Mouse (Mus musculus) right cerebral cortex, postnatal 10 days (tissue): Measurements from ENCODE around the gene Nhsl2.
"Not testable (repeated sequence)": the region's sequence is repeated elsewhere in the genome, so short reads cannot be mapped to it uniquely, and the experiment has no call there.

Source experiments
- DNase-seq, 2 experiments: peaks; one replicate each; pipeline ENCODE4 v3.0.0; 2021; ENCODE audit warnings: low spot score in 2 of 2

Nhsl2 gene

DNA sequence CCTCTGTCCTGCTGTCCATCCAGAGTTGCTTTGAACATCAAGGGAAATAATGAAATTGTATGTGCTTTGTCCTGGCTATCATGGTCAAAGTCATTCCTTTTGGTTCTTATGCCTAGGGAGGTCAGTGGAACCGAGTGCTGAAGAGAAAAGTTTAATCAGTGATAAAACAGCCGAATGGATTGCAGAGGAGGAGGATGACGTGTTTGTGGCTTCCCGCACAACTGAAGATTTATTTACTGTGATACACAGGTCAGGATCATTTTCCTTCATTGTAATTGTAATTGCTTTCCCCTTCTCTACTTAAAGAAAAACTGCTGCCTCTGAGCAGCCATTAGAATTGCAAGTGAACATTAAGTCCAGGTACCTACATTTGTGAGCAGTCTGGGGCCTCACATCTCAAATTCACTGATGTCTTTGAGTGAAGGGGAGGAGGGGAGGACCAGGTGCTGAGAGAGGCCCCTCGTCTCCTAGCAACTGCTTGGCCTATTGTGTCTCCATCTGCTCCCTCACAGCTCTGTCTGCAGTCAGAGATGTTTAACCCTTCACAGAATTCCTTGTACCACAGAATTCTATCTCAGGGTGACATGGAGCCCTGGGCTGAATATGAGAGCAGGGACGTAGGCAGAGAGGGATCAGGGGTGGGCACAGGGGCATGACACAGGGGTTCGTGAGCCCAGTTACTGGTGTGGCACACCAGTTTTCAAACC is 232.5 kb downstream of the Nhsl2 start:
- DNase-seq, result peak in 1 of 2 experiments; percentile 46

DNA sequence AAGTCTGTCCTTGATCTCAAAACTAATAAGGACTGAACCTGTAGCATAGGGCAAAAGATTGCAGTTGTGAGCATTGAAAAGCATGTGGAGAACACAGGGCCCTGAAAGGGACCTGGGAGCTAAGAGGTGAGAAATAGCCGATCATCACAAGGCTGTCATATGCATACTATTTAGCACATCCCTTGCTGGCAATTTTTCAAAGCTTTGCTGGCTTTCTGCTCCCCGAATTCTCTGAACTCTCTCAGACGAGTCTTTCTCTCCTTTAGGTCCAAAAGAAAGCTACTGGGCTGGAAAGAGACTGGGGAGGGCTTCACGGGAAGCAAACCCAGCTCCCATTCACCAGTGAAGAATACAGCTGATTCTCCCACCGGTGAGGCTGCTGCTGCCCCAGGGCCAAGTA is 233.2 kb downstream of the Nhsl2 start:
- DNase-seq, result no peak

DNA sequence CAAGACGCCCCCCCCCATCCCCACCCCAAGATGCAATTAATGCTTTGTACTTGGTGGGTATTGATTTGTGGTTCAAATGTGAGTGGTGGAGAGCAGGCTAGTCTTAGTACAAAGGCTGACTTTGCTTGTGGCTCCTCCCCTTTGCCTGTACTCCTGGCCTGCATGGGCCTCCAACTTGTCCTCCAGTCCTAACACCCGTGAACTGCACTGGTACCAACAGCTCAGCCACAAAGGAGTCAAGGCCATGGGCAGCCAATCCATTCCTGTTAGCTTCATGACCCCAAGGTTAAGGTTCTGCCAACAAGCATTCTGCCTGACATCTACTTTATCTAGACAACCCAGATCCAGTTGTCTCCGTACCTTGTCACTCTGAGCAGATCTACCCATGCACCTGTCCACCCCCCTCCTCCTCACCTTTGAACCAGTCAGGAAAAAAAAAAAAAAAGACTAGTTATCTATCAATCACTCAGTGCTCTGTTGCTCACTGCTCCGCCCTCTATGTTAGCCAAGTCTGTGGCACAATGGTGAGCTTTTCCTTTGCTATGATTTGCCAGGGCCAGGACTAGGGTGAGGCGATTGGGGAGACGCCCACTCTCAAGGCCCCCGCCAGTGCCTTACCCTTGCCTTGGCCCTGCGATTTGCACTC is 236.7 kb downstream of the Nhsl2 start:
- DNase-seq, result no peak

DNA sequence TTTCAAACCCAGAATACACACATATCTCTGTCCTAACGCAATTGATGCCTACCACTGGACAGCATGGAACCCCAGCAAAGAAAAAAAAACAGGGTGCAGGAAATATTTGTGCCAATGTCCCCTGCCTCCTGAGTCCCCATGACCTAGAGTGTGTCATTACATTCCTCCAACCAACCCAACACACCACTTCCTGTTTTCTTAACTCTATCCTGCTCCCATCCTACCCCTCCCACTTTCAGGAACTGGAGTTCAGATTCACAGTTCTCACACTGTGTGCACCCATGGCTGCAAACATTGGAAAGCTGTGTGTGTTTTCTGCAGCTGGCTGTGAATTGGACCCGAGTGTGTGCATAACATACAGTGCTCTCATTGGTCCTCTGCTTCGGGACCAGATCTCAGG is 241.4 kb downstream of the Nhsl2 start:
- no peak for DNase-seq

DNA sequence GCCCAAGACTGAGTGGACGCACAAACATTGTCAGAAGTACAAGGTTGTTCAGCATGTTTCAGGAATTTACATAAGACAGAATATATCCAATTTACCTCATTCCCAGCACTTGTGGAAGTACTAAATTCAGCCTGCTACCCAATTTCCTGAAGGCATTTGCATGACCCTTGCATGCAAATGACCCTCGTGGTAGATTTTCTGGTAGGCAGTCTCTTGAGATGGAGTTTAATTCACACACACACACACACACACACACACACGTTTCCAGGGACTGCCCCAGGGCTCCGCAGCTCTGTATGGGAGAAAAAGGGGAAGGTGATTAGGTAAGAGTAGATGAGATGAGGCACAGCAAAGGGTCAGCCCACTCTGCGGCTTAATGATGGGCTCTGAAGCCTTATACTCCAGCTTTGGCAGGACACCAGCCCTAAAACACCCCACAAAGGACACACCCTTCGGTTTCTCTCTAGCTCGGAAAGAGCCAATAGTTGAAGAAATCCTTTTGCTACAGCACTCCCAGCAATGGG is 245.3 kb downstream of the Nhsl2 start:
- DNase-seq, result no peak

DNA sequence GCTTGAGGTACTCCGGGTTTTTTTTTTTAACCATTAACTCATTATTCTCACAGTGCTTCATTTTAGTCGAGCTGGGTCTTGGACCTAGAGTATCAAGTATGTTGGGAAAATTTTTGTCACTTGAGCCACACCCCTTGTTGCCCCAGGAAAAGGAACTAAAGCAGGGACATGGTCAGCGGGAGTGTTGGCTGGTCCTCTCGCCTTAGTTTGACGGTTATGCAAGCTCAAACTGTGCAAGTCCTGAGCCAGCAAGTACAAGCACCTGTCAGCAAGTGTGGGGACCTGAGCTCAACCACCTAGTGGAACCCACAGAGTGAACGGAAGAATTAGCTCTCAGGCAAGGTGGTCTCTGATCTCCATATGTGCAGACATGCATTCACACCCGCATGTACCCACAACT is 252.7 kb downstream of the Nhsl2 start:
- DNase-seq, result no peak

DNA sequence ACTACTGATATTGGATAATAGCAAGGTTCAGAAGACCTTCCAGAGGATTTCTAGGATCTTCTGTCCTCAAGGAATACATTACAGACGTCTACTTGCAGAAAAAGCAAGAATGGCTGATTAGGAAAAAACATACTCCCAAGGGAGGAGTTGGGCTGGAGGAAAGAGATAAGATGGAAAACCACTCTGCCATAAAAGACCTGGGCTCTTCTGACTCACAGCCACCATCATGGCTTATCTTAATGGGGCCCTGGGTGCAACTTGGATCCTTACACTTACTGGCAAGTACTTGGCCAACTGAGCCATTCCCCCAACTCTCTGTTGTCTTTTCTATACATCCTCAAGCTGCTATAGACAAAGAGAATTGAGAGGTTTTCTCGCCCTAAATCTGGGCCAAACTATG is 254.6 kb downstream of the Nhsl2 start:
- not testable (repeated sequence) for DNase-seq

DNA sequence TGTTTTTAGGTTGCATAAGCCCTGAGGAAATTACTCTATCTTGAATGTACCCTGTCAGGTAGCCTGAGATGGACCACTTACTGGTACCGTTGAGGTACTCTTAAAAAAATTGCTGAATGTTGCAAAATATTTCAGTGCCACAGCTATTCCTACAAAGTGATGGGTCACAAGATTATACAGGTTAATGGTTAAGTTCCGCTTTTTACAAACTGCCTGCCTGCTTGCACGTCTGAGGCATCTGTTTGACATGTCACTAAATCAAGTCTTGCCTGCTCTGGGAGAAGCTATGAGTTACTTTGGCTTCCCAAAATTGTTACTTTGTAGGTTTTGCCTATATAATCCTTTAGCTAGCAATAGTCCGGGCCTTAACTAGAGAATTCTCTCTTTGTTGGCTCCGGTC is 260.2 kb downstream of the Nhsl2 start:
- not testable (repeated sequence) for DNase-seq

DNA sequence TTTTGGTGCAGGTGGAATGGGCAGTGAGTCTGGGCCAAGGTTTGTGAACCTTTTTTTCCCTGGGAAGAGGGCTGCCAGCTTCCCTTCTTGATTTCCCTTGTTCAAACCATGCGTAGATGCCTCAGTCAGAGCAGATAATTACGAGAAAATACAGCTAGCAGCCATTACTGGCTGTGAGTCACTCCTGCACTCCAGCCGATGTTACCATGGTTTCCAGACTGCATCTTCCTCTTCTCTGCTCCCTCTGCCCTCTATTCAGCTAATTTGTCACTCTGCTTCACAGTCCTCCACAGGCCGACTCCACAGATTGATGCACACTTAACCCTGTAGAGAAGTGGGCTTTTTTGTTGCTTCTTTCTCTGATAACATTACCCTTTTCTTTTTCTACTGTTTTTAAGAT is 266.5 kb downstream of the Nhsl2 start:
- peak in 1 of 2 experiments; percentile 37 for DNase-seq

DNA sequence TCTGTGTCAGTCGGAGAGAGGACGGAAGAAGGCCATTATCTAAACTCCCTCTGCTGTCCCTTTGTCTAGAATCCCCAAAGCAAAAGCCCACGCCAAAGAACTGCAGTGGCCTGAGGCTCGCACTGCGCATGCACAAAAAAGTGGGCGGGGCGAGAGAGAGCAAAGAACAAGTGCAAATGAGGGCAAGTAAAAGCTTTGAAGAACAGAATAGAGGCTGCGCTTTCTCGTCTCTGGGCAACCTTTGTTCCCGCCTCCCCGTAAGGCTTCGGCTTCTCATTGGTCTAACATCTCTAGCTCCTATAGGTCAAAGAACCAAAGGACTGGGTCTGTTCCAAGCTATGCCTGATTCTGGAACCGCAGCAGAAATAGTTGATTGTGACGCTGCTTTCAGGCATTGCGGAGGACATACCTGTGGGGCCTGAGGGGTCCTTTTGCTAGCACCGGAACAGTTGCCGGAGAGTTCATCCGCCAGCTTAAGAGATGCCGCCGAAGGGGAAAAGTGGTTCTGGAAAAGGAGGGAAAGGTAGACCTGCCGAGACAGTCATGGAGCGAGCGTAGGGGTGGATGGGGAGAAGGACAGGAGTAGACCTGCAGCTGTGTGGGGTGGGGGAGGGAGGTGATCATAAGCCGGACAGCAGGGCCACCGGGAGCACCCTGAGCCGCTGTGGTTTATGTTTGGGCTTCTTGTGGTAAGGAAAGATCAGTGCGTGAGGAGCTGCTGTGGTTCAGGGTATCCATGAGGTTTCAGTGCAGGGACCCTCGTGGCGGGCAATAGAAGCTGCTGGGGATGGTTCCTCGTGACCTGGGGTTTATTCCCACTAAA is 270.1 kb downstream of the Nhsl2 start, which contains the start of gene Pin4:
Gene Pin4, plus strand, starts transcription at position 406 of the 823 bp plus-strand sequence.
- peak; percentile 95 to 97 for DNase-seq

DNA sequence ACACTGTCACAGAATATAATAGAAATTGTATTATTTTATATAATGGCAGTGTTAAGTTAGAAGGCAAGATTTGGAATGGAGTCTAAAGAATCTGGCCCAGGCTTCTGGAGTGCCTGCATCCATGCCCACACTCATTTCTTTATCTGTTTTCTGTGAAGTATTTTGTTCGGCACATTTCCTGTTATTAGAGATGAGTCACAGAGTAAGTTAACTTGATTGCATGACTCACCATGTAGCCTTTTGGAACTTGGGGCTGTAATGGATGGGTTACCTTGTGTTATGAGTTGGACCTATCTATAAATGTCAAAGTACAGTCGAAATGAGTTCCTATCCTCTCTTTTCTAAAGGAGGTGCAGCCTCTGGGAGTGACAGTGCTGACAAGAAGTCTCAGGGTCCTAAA is 272.1 kb downstream of the Nhsl2 start:
- DNase-seq, result no peak

DNA sequence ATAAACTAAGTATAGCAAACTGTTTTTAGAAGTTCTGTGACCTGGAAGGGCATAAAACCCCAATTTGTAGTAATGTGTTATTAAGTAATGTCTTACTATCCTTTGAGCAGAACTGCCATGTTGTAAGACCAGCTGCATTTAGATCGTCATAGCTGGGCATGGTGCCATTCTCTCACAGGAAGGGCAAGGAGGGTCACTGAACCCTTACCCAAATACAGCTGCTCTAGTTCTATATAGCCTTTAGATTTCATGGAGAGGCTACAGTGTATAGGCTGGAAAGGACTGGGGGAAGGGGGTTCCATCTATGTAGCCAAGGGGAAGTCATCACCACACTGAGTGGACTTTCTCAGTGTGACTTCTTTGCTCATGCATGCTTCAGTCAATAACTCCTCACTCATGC is 292.0 kb downstream of the Nhsl2 start:
- no peak for DNase-seq
